Mouse (Mus musculus): ENCODE measurements around the gene S1pr4. TPM values are rescaled to one million over a fixed set of nuclear protein-coding genes. Genes with fewer than 3 reads are reported as not detected.
A peak's percentile ranks its signal among the peaks of the same experiment; 100 is the strongest.

The S1pr4 gene
- polyA plus RNA-seq, 1 experiment from 2014 or later: 1.7 TPM

DNA sequence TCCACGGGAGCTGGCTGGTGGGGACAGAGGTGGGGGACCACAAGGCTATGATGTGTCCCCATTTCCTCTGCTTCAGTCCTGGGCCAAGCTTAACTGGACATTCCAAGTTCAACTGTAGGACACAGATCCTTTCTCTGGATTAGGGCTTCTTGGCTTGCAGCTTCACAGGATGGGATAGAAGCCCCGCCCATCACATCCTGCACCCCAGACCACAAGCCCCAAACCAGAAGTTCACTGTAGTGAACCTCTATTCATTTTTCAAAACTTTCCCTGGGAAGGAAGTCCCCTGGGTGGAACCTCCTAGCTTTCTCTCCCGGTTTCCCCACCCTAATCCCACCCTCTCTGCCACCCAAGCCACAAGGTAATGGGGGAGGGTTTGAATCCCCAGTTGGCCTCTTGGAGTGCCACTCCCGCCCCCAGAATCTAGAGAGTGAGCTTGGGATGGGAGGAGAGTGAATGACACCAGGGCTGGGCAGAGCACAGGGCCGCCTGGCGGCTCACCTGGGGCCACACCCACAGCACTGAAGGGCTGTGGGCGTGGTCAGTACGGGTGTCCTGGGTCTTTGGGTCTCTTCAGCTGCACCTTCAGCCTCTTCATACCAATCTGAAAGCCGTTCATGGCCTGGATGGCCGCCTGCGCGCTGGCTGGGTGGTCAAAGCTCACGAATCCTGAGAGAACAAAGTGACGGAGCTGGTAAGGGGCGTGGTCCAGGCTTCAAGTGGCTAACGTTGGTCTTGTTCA, 38.1 kb downstream of the S1pr4 start:
- no peak overlapping the region for H3K9ac ChIP-seq (replicated peaks; ENCODE audit: low read length)
- H3K27ac ChIP-seq (ENCODE audit: low read length): no peak overlapping the region
- H3K4me3 ChIP-seq (ENCODE audit: low read length): 0 out of 2 replicates have a peak overlapping the region, but pooled peaks have one; percentile 18
- H3K9me3 ChIP-seq (ENCODE audit: low read length): no peaks in the 10 kb centered on the region
- WGBS: 6% methylated on average over 16 of the region's 16 CpGs
- no peaks in the 10 kb centered on the region for H3K36me3 ChIP-seq (ENCODE audit: insufficient read depth, low read length)
- peaks cover 13% of the 10 kb centered on the region for H3K4me1 ChIP-seq (ENCODE audit: insufficient read depth, low read length)
- peaks cover 84% of the 10 kb centered on the region for H3K27me3 ChIP-seq (ENCODE audit: insufficient read depth, low read length)
- H3K4me2 ChIP-seq (replicated peaks; ENCODE audit: low read depth, low read length): peak overlapping the region; percentile 7; the same call in 1 of the 2 replicates
- no peak for ATAC-seq (ENCODE audit: low FRiP score, low TSS enrichment)

- Histone ChIP-seq H3K4me1 (ENCODE audit: insufficient read depth, low read length) (peaks cover 13% of the 10 kb centered on the region), H3K9ac (replicated peaks; ENCODE audit: low read length) (no peak overlapping the region), H3K9me3 (ENCODE audit: low read length) (no peaks in the 10 kb centered on the region), H3K4me3 (ENCODE audit: low read length) (no peak overlapping the region), H3K4me2 (replicated peaks; ENCODE audit: low read depth, low read length) (no peak overlapping the region), H3K27ac (ENCODE audit: low read length) (no peak overlapping the region), H3K27me3 (ENCODE audit: insufficient read depth, low read length) (peaks cover 91% of the 10 kb centered on the region), H3K36me3 (ENCODE audit: insufficient read depth, low read length) (no peaks in the 10 kb centered on the region)
- WGBS: 40% methylated on average over 11 of the region's 11 CpGs
- ATAC-seq (ENCODE audit: low FRiP score, low TSS enrichment): no peak
Observed at GRCm38 (mm10) chr10:81460951-81461350, 39.0 kb downstream of the S1pr4 start.

GRCm38 (mm10) chr10:81460471-81460870, 39.5 kb downstream of the S1pr4 start:
- Histone ChIP-seq H3K27ac (ENCODE audit: low read length) (no peak overlapping the region), H3K27me3 (ENCODE audit: insufficient read depth, low read length) (peaks cover 94% of the 10 kb centered on the region), H3K9me3 (ENCODE audit: low read length) (no peaks in the 10 kb centered on the region), H3K4me3 (ENCODE audit: low read length) (no peak overlapping the region), H3K9ac (replicated peaks; ENCODE audit: low read length) (no peak overlapping the region), H3K4me1 (ENCODE audit: insufficient read depth, low read length) (peaks cover 13% of the 10 kb centered on the region), H3K36me3 (ENCODE audit: insufficient read depth, low read length) (no peaks in the 10 kb centered on the region), H3K4me2 (replicated peaks; ENCODE audit: low read depth, low read length) (no peak overlapping the region)
- ATAC-seq (ENCODE audit: low FRiP score, low TSS enrichment): no peak
- WGBS: 29% methylated on average over 20 of the region's 20 CpGs

- Histone ChIP-seq H3K4me2 (replicated peaks; ENCODE audit: low read depth, low read length) (no peak overlapping the region), H3K27ac (ENCODE audit: low read length) (no peak overlapping the region), H3K4me1 (ENCODE audit: insufficient read depth, low read length) (peaks cover 9% of the 10 kb centered on the region), H3K36me3 (ENCODE audit: insufficient read depth, low read length) (no peaks in the 10 kb centered on the region), H3K9ac (replicated peaks; ENCODE audit: low read length) (no peak overlapping the region), H3K27me3 (ENCODE audit: insufficient read depth, low read length) (peaks cover 94% of the 10 kb centered on the region), H3K4me3 (ENCODE audit: low read length) (no peak overlapping the region), H3K9me3 (ENCODE audit: low read length) (no peaks in the 10 kb centered on the region)
- no peak for ATAC-seq (ENCODE audit: low FRiP score, low TSS enrichment)
- 60% methylated on average over 21 of the region's 21 CpGs for WGBS
Observed at GRCm38 (mm10) chr10:81459399-81459798, 40.5 kb downstream of the S1pr4 start.

GRCm38 (mm10) chr10:81458267-81458666, 41.7 kb downstream of the S1pr4 start:
- Histone ChIP-seq H3K9ac (replicated peaks; ENCODE audit: low read length) (no peak overlapping the region), H3K4me3 (ENCODE audit: low read length) (no peak overlapping the region), H3K4me1 (ENCODE audit: insufficient read depth, low read length) (0 out of 2 replicates have a peak, but pooled peaks cover 4% of the 10 kb centered on the region), H3K4me2 (replicated peaks; ENCODE audit: low read depth, low read length) (no peak overlapping the region), H3K27ac (ENCODE audit: low read length) (no peak overlapping the region), H3K36me3 (ENCODE audit: insufficient read depth, low read length) (no peaks in the 10 kb centered on the region), H3K27me3 (ENCODE audit: insufficient read depth, low read length) (peaks cover 95% of the 10 kb centered on the region), H3K9me3 (ENCODE audit: low read length) (no peaks in the 10 kb centered on the region)
- 81% methylated on average over 6 of the region's 6 CpGs for WGBS
- no peak for ATAC-seq (ENCODE audit: low FRiP score, low TSS enrichment)

DNA sequence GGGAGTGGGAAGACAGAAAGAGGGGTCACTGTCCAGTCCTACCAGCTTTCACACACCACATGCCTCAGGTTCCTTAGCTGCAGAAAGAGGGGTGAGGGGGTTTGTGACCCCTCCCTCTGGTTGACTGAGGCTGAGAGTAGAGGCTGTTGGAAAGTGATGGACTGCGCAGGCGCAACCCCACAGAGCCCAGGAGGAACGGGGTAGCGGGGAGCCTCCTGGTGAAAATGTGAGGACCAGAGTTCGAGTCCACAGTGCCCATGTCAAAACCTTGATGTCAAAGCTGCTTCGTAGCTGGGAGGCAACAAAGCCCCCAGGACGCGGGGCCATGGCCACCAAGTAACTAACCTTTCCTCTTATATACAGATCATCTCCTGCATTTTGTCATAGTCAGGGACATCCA, 42.3 kb downstream of the S1pr4 start:
- WGBS: 82% methylated on average over 8 of the region's 8 CpGs
- H3K27me3 ChIP-seq (ENCODE audit: insufficient read depth, low read length): peaks cover 95% of the 10 kb centered on the region
- no peak overlapping the region for H3K4me2 ChIP-seq (replicated peaks; ENCODE audit: low read depth, low read length)

GRCm38 (mm10) chr10:81456983-81457563, 42.9 kb downstream of the S1pr4 start:
- Histone ChIP-seq H3K9ac (replicated peaks; ENCODE audit: low read length) (no peak overlapping the region), H3K4me2 (replicated peaks; ENCODE audit: low read depth, low read length) (no peak overlapping the region), H3K27me3 (ENCODE audit: insufficient read depth, low read length) (peaks cover 95% of the 10 kb centered on the region), H3K36me3 (ENCODE audit: insufficient read depth, low read length) (no peaks in the 10 kb centered on the region), H3K27ac (ENCODE audit: low read length) (no peak overlapping the region), H3K4me3 (ENCODE audit: low read length) (no peak overlapping the region), H3K9me3 (ENCODE audit: low read length) (no peaks in the 10 kb centered on the region), H3K4me1 (ENCODE audit: insufficient read depth, low read length) (0 out of 2 replicates have a peak, but pooled peaks cover 6% of the 10 kb centered on the region)
- no peak for ATAC-seq (ENCODE audit: low FRiP score, low TSS enrichment)
- WGBS: 39% methylated on average over 12 of the region's 12 CpGs

More for the DNA sequence above, 42.3 kb downstream of the S1pr4 start:
- H3K4me1 ChIP-seq (ENCODE audit: insufficient read depth, low read length): 0 out of 2 replicates have a peak, but pooled peaks cover 4% of the 10 kb centered on the region
- H3K4me3 ChIP-seq (ENCODE audit: low read length): no peak overlapping the region
- no peak overlapping the region for H3K27ac ChIP-seq (ENCODE audit: low read length)
- H3K9ac ChIP-seq (replicated peaks; ENCODE audit: low read length): no peak overlapping the region
- no peak for ATAC-seq (ENCODE audit: low FRiP score, low TSS enrichment)
- no peaks in the 10 kb centered on the region for H3K9me3 ChIP-seq (ENCODE audit: low read length)
- H3K36me3 ChIP-seq (ENCODE audit: insufficient read depth, low read length): no peaks in the 10 kb centered on the region

- H3K4me1 ChIP-seq (ENCODE audit: insufficient read depth, low read length): 0 out of 2 replicates have a peak, but pooled peaks cover 3% of the 10 kb centered on the region
- no peak within 1 kb of the TSS for H3K4me2 ChIP-seq (replicated peaks; ENCODE audit: low read depth, low read length)
- WGBS: 51% methylated on average over 28 of the region's 28 CpGs
- H3K36me3 ChIP-seq (ENCODE audit: insufficient read depth, low read length): no peaks in the 10 kb centered on the region
- H3K27me3 ChIP-seq (ENCODE audit: insufficient read depth, low read length): peaks cover 95% of the 10 kb centered on the region
- H3K9me3 ChIP-seq (ENCODE audit: low read length): no peaks in the 10 kb centered on the region
- ATAC-seq (ENCODE audit: low FRiP score, low TSS enrichment): 0 out of 2 replicates have a peak, but pooled peaks have one; percentile 7
- H3K4me3 ChIP-seq (ENCODE audit: low read length): no peak within 1 kb of the TSS
- H3K27ac ChIP-seq (ENCODE audit: low read length): no peak within 1 kb of the TSS
- no peak within 1 kb of the TSS for H3K9ac ChIP-seq (replicated peaks; ENCODE audit: low read length)
Observed at GRCm38 (mm10) chr10:81455181-81455895, 44.6 kb downstream of the S1pr4 start, which contains the start of gene Nfic. Gene Nfic (minus strand): TSS chr10:81455635.

- ATAC-seq (ENCODE audit: low FRiP score, low TSS enrichment): no peak
- Histone ChIP-seq H3K9me3 (ENCODE audit: low read length) (no peaks in the 10 kb centered on the region), H3K4me1 (ENCODE audit: insufficient read depth, low read length) (0 out of 2 replicates have a peak, but pooled peaks cover 3% of the 10 kb centered on the region), H3K9ac (replicated peaks; ENCODE audit: low read length) (no peak overlapping the region), H3K36me3 (ENCODE audit: insufficient read depth, low read length) (no peaks in the 10 kb centered on the region), H3K4me2 (replicated peaks; ENCODE audit: low read depth, low read length) (no peak overlapping the region), H3K27me3 (ENCODE audit: insufficient read depth, low read length) (peaks cover 85% of the 10 kb centered on the region), H3K4me3 (ENCODE audit: low read length) (no peak overlapping the region), H3K27ac (ENCODE audit: low read length) (no peak overlapping the region)
- 73% methylated on average over 2 of the region's 2 CpGs for WGBS
Observed at GRCm38 (mm10) chr10:81454106-81454505, 45.8 kb downstream of the S1pr4 start.

All from kidney, embryonic 16.5 days (tissue).